Mouse (Mus musculus) large intestine, adult 2 months (tissue): Measurements from ENCODE around the gene Gm10409. TPM values are rescaled to one million over a fixed set of nuclear protein-coding genes. Genes with fewer than 3 reads are reported as not detected.
"Not testable (repeated sequence)": the region's sequence is repeated elsewhere in the genome, so short reads cannot be mapped to it uniquely, and the experiment has no call there.

ENCODE experiments used
- DNase-seq: peaks from one replicate; pipeline ENCODE4 v3.0.0-alpha.2; 2012; ENCODE audit warnings: low read depth, low spot score
- WGBS: fragments of 180-500 bp; shearing (Covaris S2); methylation state at CpG from one replicate; pipeline ENCODE4 v1.1.7; 2018; 5-methylcytosine and 5-hydroxymethylcytosine counted together
- polyA plus RNA-seq: library from polyadenylated mRNA; depleted of rRNA; stranded (reverse); fragments of >200 nt; gene quantifications from 2 replicates; pipeline ENCODE4 v1.2.3, GENCODE M21; 2012; rRNA removed

The Gm10409 gene
- not detected in 2 replicates for polyA plus RNA-seq

- WGBS = no CpG with 5 or more reads among the region's 32 CpGs
- DNase-seq = not testable (repeated sequence)
Observed at GRCm38 (mm10) chr14:3412314-3412713, at the start of gene Gm10409. Gene Gm10409, plus strand, starts transcription at chr14:3412614.

DNA sequence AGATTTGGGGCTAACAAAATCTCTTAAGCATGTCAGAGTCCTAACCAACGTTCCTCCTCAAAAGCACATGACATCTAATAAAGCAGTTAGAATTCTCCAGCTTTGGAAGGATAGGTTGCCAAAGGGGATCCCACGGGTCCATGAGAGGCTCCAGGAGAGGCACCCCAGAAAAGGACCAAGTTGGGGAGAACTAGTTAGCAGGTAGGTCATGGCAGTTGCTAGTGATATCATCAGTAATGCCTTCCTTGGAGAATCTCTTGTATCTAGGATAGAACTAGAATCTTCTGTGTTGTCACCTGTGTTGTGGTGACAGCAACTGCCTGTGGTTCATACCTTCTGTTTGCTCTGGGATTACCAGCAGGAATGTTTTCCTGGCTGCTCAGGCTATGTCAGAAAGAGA is 17.6 kb upstream of the Gm10409 start, which contains the start of gene Gm10413:
Gene Gm10413 (plus strand): TSS at position 301 of the 400 bp plus-strand sequence.
- DNase-seq = not testable (repeated sequence)
- WGBS = no CpG with 5 or more reads among the region's 2 CpGs

DNA sequence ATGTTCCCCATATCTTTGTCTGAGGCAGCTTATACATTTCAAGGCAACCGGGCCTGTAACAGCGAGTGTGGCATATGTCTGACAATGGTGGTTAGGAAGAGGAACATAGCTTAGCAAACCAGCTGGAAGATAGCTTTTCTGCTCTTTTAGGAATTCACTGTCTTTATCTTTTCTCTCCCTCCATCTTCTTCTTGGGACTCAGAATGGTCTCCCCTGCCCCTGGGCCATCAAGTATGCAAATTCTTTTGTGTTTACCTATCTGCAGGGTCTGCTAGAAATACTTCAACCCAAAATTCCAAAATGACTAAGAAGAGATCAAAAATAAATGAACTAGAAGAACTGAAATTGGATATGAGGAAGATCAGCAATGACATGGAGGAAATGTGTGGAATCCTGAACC is 15.4 kb downstream of the Gm10409 start, which contains the start of gene Gm3005:
Gene Gm3005 (plus strand): TSS at position 301 of the 400 bp plus-strand sequence.
- no CpG with 5 or more reads among the region's 2 CpGs for WGBS
- not testable (repeated sequence) for DNase-seq

DNA sequence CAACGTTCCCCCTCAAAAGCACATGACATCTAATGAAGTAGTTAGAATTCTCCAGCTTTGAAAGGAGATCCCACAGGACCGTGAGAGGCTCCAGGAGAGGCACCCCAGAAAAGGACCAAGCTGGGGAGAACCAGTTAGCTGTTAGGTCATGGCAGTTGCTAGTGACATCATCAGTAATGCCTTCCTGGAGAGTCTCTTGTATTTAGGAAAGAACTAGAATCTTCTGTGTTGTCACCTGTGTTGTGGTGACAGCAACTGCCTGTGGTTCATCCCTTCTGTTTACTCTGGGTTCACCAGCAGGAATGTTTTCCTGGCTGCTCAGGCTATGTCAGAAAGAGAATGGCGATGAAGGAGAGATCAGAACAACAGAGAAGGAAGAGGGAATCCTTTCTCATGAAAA is 36.7 kb downstream of the Gm10409 start, which contains the start of gene Gm10408:
Gene Gm10408 (plus strand): TSS at position 301 of the 400 bp plus-strand sequence.
- DNase-seq = not testable (repeated sequence)
- no CpG with 5 or more reads among the region's 3 CpGs for WGBS

Other genes with a start within 250 kb of the Gm10409 start
- not detected in 2 replicates for gene Gm5795, start 224.4 kb upstream of the Gm10409 start, polyA plus RNA-seq
- gene D830030K20Rik, start 204.1 kb upstream of the Gm10409 start, polyA plus RNA-seq = not detected in 2 replicates
- not detected in 2 replicates for gene Gm2956, start 80.0 kb upstream of the Gm10409 start, polyA plus RNA-seq
- not detected in 2 replicates for gene Gm10413, start 17.5 kb upstream of the Gm10409 start, polyA plus RNA-seq
- 0.05 TPM in 1 of 2 replicates, not detected in the other for gene Gm3005, start 15.5 kb downstream of the Gm10409 start, polyA plus RNA-seq
- gene Gm10408, start 36.8 kb downstream of the Gm10409 start, polyA plus RNA-seq = not detected in 2 replicates
- gene Gm3012, start 221.9 kb downstream of the Gm10409 start, polyA plus RNA-seq = not detected in 2 replicates
- gene Gm3020, start 239.4 kb downstream of the Gm10409 start, polyA plus RNA-seq = not detected in 2 replicates